Mouse (Mus musculus): ENCODE results near the gene Adcy6. TPM values are rescaled to one million over a fixed set of nuclear protein-coding genes. Genes with fewer than 3 reads are reported as not detected.

Adcy6 gene
- polyA plus RNA-seq, 1 experiment = 62.8 TPM

DNA sequence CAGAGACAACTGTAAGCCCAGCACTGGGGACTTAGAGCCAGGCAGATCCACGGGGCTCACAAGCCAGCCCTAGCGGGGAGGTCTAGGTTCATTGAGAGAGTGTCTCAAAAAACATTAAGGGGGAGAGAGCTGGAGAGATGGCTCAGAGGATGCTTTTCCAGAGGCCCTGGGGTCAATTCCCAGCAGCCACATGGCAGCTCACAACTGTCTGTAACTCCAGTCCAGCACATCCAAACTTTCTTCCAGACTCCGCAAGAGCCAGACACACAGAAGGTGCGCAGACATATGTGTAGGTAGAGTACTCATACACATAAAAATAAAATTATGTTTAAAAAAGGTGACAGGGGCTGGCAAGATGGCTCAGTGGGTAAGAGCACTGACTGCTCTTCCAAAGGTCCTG, 36.6 kb downstream of the Adcy6 start:
- WGBS = 69% methylated on average over 4 of the region's 4 CpGs
- H3K4me1 ChIP-seq (ENCODE audit: control insufficient read depth, insufficient read depth, low read length) = peaks cover 5% of the 10 kb centered on the region
- H3K4me3 ChIP-seq (replicated peaks; ENCODE audit: extremely low read depth, low read depth, low read length) = no peak overlapping the region
- no peak for DNase-seq
- TF ChIP-seq CTCF (IDR thresholded peaks at IDR 0.05; ENCODE audit: insufficient read depth, low read length) (no peak), POLR2A (IDR thresholded peaks at IDR 0.05; ENCODE audit: borderline replicate concordance, extremely low read depth, low read depth, low read length) (no peak)

DNA sequence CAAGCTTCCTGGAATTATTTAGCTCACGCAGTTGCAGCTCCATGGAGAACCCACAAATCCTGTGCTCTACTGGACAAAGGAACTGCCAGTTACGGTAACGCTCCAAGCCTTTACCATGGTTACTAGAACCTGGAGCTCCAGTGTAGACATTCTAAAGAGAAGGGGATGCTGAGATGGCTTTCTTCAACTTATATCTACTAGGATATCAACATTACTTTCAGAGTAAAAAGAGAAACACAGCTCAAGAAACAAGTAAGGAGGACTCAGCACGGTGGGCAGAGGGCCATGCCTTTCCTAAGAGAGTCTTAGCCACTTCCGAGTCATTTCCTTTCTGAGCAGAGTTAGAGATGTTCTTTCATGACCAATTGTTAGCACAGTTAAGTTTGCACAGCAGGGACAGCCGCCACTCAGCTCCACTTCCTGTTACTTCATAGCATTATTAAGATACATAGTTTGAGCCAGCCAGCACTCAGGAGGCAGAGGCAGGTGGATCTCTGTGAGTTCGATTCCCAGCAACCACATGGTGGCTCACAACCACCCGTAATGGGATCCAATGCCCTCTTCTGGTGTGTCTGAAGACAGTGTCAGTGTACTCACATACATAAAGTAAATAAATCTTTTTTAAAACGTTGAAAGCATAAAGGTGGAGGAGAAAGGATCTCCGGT, 38.9 kb downstream of the Adcy6 start, which contains the start of the genes Ccnt1 and 4930415O20Rik:
TSS of gene Ccnt1 (minus strand) at position 51 of the 666 bp plus-strand sequence.
TSS of gene 4930415O20Rik (plus strand) at position 132 of the 666 bp plus-strand sequence.
- no peak for TF ChIP-seq CTCF (IDR thresholded peaks at IDR 0.05; ENCODE audit: insufficient read depth, low read length)
- TF ChIP-seq POLR2A (IDR thresholded peaks at IDR 0.05; ENCODE audit: borderline replicate concordance, extremely low read depth, low read depth, low read length) = no peak
- DNase-seq = no peak
- Histone ChIP-seq H3K4me1 (ENCODE audit: control insufficient read depth, insufficient read depth, low read length) (peaks cover 5% of the 10 kb centered on the region), H3K4me3 (replicated peaks; ENCODE audit: extremely low read depth, low read depth, low read length) (no peak within 1 kb of the TSS)
- WGBS = 58% methylated on average over 10 of the region's 10 CpGs

DNA sequence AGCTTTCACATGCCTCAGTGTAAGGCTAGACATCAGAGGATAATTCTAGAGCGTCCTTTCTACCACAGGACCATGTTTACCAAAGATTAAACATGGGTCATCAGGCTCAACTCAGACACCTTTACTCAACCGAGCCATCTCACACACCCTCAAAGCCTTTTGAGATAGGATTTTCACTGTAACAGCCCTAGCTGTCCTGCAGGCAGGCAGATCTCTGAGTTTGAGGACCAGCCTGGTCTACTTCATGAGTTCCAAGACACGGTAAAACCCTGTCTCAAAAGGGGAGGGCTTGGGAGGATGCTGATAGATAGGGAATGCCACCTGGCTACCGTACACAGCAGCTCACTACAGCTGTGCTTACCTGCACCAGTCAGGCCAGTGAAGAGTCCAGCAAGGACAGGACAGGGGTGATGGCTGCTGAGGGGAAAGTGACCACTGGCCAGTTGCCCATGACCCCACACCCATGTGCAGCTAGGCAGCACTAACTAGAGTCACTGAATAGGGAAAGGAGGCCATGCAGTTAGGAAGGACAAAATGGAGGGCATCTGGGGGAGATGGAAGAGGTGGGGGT, 40.0 kb downstream of the Adcy6 start:
- Histone ChIP-seq H3K4me3 (replicated peaks; ENCODE audit: extremely low read depth, low read depth, low read length) (no peak overlapping the region), H3K4me1 (ENCODE audit: control insufficient read depth, insufficient read depth, low read length) (peaks cover 9% of the 10 kb centered on the region)
- WGBS = 76% methylated on average over 4 of the region's 4 CpGs
- TF ChIP-seq CTCF (IDR thresholded peaks at IDR 0.05; ENCODE audit: insufficient read depth, low read length) (no peak), POLR2A (IDR thresholded peaks at IDR 0.05; ENCODE audit: borderline replicate concordance, extremely low read depth, low read depth, low read length) (no peak)
- no peak for DNase-seq

DNA sequence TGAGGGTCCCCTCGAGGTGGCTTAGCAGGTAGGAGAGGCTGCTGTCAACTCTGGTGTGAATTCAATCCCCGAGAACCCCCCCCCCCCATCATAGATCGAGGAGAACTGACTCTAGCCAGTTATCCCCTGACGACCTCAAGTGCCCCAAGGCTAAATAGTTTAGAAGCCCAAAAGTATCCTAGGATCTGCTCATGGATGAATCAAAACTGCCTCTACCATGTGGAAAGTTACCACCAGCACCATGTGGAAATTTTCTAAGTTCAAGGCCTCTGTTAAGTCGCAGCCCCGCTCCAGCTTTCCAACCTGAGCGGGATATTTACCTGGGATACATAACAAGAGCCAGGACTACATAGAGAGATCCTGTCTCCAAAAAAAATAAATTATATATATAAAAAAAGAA, 40.7 kb downstream of the Adcy6 start:
- TF ChIP-seq CTCF (IDR thresholded peaks at IDR 0.05; ENCODE audit: insufficient read depth, low read length) = no peak
- no peak for TF ChIP-seq POLR2A (IDR thresholded peaks at IDR 0.05; ENCODE audit: borderline replicate concordance, extremely low read depth, low read depth, low read length)
- DNase-seq = no peak
- Histone ChIP-seq H3K4me3 (replicated peaks; ENCODE audit: extremely low read depth, low read depth, low read length) (no peak overlapping the region), H3K4me1 (ENCODE audit: control insufficient read depth, insufficient read depth, low read length) (peaks cover 9% of the 10 kb centered on the region)
- WGBS = 65% methylated on average over 7 of the region's 7 CpGs

DNA sequence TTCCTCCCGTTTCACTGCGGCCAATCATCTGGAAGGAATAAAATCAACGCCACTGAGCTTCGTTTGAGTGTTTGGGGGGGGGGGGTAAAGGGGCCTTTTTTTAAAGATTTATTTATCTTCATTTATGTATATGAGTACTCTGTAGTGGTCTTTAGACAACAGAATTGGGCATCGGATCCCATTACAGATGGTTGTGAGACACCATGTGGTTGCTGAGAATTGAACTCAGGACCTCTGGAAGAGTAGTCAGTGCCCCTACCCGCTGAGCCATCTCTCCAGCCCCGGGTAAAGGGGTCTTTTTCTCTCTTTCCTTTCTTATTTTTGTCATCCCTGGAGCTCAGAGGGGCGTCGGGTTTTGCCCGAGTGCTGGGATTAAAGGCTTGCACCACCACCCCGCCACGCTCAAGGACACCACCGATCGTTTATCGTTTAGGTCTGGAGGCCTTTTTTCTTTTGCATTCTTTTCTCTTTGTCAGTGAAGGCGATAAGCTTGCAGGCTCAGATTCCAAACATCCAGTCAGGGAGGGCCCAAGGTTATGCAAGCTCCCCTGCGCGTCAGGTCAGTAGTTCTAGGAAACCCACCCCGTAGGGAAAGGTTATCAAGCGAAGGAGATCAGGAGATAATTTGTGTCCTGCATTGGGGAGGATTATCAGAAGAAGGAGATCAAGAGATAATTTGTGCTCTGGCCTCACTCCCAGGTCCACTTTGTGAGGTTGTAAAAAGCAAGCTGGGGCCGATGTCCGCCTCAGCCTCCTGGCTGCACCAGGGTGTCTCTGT, 41.4 kb downstream of the Adcy6 start:
- no peak for TF ChIP-seq POLR2A (IDR thresholded peaks at IDR 0.05; ENCODE audit: borderline replicate concordance, extremely low read depth, low read depth, low read length)
- TF ChIP-seq CTCF (IDR thresholded peaks at IDR 0.05; ENCODE audit: insufficient read depth, low read length) = no peak
- WGBS = 6% methylated on average over 22 of the region's 22 CpGs
- DNase-seq = no peak
- H3K4me1 ChIP-seq (ENCODE audit: control insufficient read depth, insufficient read depth, low read length) = peaks cover 9% of the 10 kb centered on the region
- peak overlapping the region; percentile 85 for H3K4me3 ChIP-seq (replicated peaks; ENCODE audit: extremely low read depth, low read depth, low read length)

DNA sequence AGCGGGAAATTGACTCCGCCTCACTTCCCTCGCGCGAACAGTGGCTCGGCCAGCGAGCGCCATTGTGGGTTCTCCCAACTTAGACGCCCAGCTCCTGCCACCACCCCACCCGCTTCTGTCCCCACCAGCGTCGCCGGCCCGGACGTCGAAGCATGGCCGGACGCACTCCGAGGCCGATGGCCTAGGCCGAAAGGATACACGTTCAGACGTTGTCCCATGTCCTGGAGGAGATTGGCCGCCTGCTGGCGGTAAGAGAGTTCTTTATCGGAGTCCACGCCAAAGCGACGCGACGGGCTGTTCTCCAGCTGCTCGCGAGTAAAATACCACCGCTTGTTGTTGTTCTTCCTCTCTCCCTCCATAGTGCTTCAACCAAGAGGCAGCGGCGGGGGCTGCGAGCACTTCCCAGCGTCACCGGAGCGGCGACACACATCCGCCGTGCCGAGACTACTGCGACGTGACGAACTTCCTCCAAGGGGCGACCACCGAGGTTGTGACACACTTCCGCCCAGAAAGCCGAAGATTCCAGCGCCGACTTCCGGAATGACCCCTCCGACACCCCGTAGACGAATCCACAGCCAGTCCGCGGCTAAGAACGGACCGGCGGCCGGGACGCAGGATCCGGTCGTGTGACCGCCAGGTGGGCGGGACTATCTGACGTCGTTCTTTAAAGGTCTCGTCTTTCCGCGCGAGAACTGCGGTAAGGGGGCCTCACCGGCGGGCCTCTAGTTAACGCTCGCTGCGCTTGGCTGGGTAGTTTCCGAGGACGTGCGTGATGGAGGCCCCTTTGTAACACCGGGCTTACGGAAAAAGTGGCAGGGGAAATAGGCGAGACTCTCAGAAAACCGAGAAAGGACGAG, 42.4 kb downstream of the Adcy6 start:
- peak overlapping the region; percentile 85 for H3K4me3 ChIP-seq (replicated peaks; ENCODE audit: extremely low read depth, low read depth, low read length)
- peak; percentile 100 for DNase-seq
- under 1% methylated on average over 88 of the region's 88 CpGs for WGBS
- peak; percentile 97 for TF ChIP-seq POLR2A (IDR thresholded peaks at IDR 0.05; ENCODE audit: borderline replicate concordance, extremely low read depth, low read depth, low read length)
- peak; percentile 41 for TF ChIP-seq CTCF (IDR thresholded peaks at IDR 0.05; ENCODE audit: insufficient read depth, low read length)
- peaks cover 9% of the 10 kb centered on the region for H3K4me1 ChIP-seq (ENCODE audit: control insufficient read depth, insufficient read depth, low read length)

DNA sequence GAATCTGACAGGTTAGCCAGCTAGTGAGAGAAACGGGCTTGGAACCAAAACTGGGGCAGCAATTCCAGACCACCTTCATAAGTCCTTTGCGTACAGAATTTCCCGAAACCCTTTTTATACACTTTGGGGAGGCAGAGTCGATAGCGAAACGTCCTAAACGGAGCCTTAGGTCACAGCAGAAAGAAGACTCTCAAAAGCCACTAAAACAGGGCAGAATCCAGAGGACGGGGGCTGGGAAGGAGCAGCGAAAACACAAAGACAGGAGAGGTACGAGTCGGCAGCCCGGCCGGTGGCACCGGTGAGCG, 43.0 kb downstream of the Adcy6 start:
- Histone ChIP-seq H3K4me1 (ENCODE audit: control insufficient read depth, insufficient read depth, low read length) (peaks cover 9% of the 10 kb centered on the region), H3K4me3 (replicated peaks; ENCODE audit: extremely low read depth, low read depth, low read length) (peak overlapping the region; percentile 81)
- TF ChIP-seq POLR2A (IDR thresholded peaks at IDR 0.05; ENCODE audit: borderline replicate concordance, extremely low read depth, low read depth, low read length) = no peak
- TF ChIP-seq CTCF (IDR thresholded peaks at IDR 0.05; ENCODE audit: insufficient read depth, low read length) = no peak
- under 1% methylated on average over 15 of the region's 15 CpGs for WGBS
- DNase-seq = no peak

DNA sequence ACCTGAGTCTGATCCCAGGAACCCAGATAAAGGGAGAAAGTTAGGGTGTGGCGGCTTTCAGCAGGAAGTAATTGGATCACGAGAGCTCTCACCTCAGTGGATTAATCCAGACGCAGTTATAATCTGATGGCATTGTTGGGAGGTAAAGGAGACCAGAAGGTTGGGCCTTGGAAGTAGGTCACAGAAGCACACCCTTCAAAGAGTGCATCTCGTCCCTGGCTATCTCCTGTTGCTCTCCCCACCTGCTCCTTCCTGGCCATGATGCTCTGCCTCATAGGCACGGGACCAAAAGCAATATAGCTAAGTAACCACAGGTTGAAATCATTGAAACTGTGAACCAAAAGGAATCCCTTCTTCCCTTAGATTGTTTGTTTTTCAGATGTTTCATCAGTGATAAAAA, 52.7 kb downstream of the Adcy6 start:
- WGBS = 81% methylated on average over 5 of the region's 5 CpGs
- no peak for TF ChIP-seq POLR2A (IDR thresholded peaks at IDR 0.05; ENCODE audit: borderline replicate concordance, extremely low read depth, low read depth, low read length)
- DNase-seq = no peak
- H3K4me3 ChIP-seq (replicated peaks; ENCODE audit: extremely low read depth, low read depth, low read length) = no peak overlapping the region
- H3K4me1 ChIP-seq (ENCODE audit: control insufficient read depth, insufficient read depth, low read length) = no peaks in the 10 kb centered on the region

DNA sequence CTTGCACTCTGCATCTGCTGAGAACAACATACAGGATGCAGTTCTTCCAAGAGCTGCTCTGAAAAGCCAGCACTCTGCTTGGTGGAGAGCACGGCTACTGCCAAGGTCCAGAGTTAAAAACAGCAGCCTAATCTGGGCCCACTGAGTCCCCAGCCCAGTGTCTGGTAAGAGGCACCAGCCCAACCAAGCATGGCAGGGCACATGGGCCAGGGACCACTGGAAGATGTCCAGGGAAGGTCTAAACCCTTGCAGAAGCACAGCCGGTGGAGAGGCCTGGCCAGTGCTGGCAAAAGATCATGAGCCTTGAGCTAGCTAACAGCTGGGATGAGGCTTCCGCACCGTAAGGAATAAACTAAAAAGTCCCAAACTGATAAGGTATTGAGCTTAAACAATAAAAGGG, 54.0 kb downstream of the Adcy6 start:
- DNase-seq = no peak
- 77% methylated on average over 4 of the region's 4 CpGs for WGBS
- Histone ChIP-seq H3K4me1 (ENCODE audit: control insufficient read depth, insufficient read depth, low read length) (no peaks in the 10 kb centered on the region), H3K4me3 (replicated peaks; ENCODE audit: extremely low read depth, low read depth, low read length) (no peak overlapping the region)
- no peak for TF ChIP-seq CTCF (IDR thresholded peaks at IDR 0.05; ENCODE audit: insufficient read depth, low read length)
- TF ChIP-seq POLR2A (IDR thresholded peaks at IDR 0.05; ENCODE audit: borderline replicate concordance, extremely low read depth, low read depth, low read length) = no peak
